Mouse (Mus musculus): ENCODE data around the gene Fam126a. TPM values are rescaled to one million over a fixed set of nuclear protein-coding genes. Genes with fewer than 3 reads are reported as not detected.

Fam126a gene
- 38.2 and 47.7 TPM in 2 replicates for polyA plus RNA-seq (2011; ENCODE audit: insufficient read length, low read depth, missing spikeins)

- no peaks in the 10 kb centered on the region for H3K4me1 ChIP-seq (ENCODE audit: control insufficient read depth, insufficient read depth, low read length)
- no peak within 1 kb of the TSS for H3K27ac ChIP-seq (ENCODE audit: insufficient read depth, low read length)
- TF ChIP-seq CTCF (IDR thresholded peaks at IDR 0.05; ENCODE audit: borderline replicate concordance, insufficient read depth, low read length): no peak
- TF ChIP-seq POLR2A (IDR thresholded peaks at IDR 0.05; ENCODE audit: low read depth, low read length): peak; percentile 90
- peak within 1 kb of the TSS; percentile 52 for H3K4me3 ChIP-seq (ENCODE audit: insufficient read depth, low read length)
Observed at GRCm38 (mm10) chr5:24030579-24030969, at the start of gene Fam126a. Gene Fam126a, minus strand, starts transcription at chr5:24030690.

- H3K4me3 ChIP-seq (ENCODE audit: insufficient read depth, low read length): no peak overlapping the region
- H3K27ac ChIP-seq (ENCODE audit: insufficient read depth, low read length): no peak overlapping the region
- TF ChIP-seq CTCF (IDR thresholded peaks at IDR 0.05; ENCODE audit: borderline replicate concordance, insufficient read depth, low read length) (no peak), POLR2A (IDR thresholded peaks at IDR 0.05; ENCODE audit: low read depth, low read length) (no peak)
- no peaks in the 10 kb centered on the region; the same call in 1 of the 2 replicates for H3K4me1 ChIP-seq (ENCODE audit: control insufficient read depth, insufficient read depth, low read length)
Observed at GRCm38 (mm10) chr5:24078420-24079179, 48.1 kb upstream of the Fam126a start.

- no peaks in the 10 kb centered on the region; the same call in 1 of the 2 replicates for H3K4me1 ChIP-seq (ENCODE audit: control insufficient read depth, insufficient read depth, low read length)
- no peak overlapping the region for H3K27ac ChIP-seq (ENCODE audit: insufficient read depth, low read length)
- TF ChIP-seq POLR2A (IDR thresholded peaks at IDR 0.05; ENCODE audit: low read depth, low read length) (no peak), CTCF (IDR thresholded peaks at IDR 0.05; ENCODE audit: borderline replicate concordance, insufficient read depth, low read length) (no peak)
- H3K4me3 ChIP-seq (ENCODE audit: insufficient read depth, low read length): no peak overlapping the region
Observed at GRCm38 (mm10) chr5:24077739-24078306, 47.3 kb upstream of the Fam126a start.

- no peaks in the 10 kb centered on the region; the same call in 1 of the 2 replicates for H3K4me1 ChIP-seq (ENCODE audit: control insufficient read depth, insufficient read depth, low read length)
- TF ChIP-seq CTCF (IDR thresholded peaks at IDR 0.05; ENCODE audit: borderline replicate concordance, insufficient read depth, low read length) (peak; percentile 58; the same call in 1 of the 2 replicates), POLR2A (IDR thresholded peaks at IDR 0.05; ENCODE audit: low read depth, low read length) (no peak)
- no peak overlapping the region for H3K4me3 ChIP-seq (ENCODE audit: insufficient read depth, low read length)
- no peak overlapping the region for H3K27ac ChIP-seq (ENCODE audit: insufficient read depth, low read length)
Observed at GRCm38 (mm10) chr5:24076986-24077718, 46.7 kb upstream of the Fam126a start.

GRCm38 (mm10) chr5:24072031-24072430 lies 41.5 kb upstream of the Fam126a start:
- no peaks in the 10 kb centered on the region; the same call in 1 of the 2 replicates for H3K4me1 ChIP-seq (ENCODE audit: control insufficient read depth, insufficient read depth, low read length)
- TF ChIP-seq POLR2A (IDR thresholded peaks at IDR 0.05; ENCODE audit: low read depth, low read length) (no peak), CTCF (IDR thresholded peaks at IDR 0.05; ENCODE audit: borderline replicate concordance, insufficient read depth, low read length) (no peak)
- H3K27ac ChIP-seq (ENCODE audit: insufficient read depth, low read length): no peak overlapping the region
- no peak overlapping the region for H3K4me3 ChIP-seq (ENCODE audit: insufficient read depth, low read length)

- Histone ChIP-seq H3K27ac (ENCODE audit: insufficient read depth, low read length) (no peak overlapping the region), H3K4me3 (ENCODE audit: insufficient read depth, low read length) (no peak overlapping the region), H3K4me1 (ENCODE audit: control insufficient read depth, insufficient read depth, low read length) (no peaks in the 10 kb centered on the region)
- no peak for TF ChIP-seq POLR2A (IDR thresholded peaks at IDR 0.05; ENCODE audit: low read depth, low read length)
- no peak for TF ChIP-seq CTCF (IDR thresholded peaks at IDR 0.05; ENCODE audit: borderline replicate concordance, insufficient read depth, low read length)
Observed at GRCm38 (mm10) chr5:24068955-24069354, 38.5 kb upstream of the Fam126a start.

- Histone ChIP-seq H3K27ac (ENCODE audit: insufficient read depth, low read length) (no peak overlapping the region), H3K4me3 (ENCODE audit: insufficient read depth, low read length) (no peak overlapping the region), H3K4me1 (ENCODE audit: control insufficient read depth, insufficient read depth, low read length) (no peaks in the 10 kb centered on the region)
- no peak for TF ChIP-seq CTCF (IDR thresholded peaks at IDR 0.05; ENCODE audit: borderline replicate concordance, insufficient read depth, low read length)
- TF ChIP-seq POLR2A (IDR thresholded peaks at IDR 0.05; ENCODE audit: low read depth, low read length): no peak
Observed at GRCm38 (mm10) chr5:24063545-24063944, 33.1 kb upstream of the Fam126a start.

- Histone ChIP-seq H3K27ac (ENCODE audit: insufficient read depth, low read length) (no peak overlapping the region), H3K4me3 (ENCODE audit: insufficient read depth, low read length) (no peak overlapping the region), H3K4me1 (ENCODE audit: control insufficient read depth, insufficient read depth, low read length) (no peaks in the 10 kb centered on the region)
- TF ChIP-seq POLR2A (IDR thresholded peaks at IDR 0.05; ENCODE audit: low read depth, low read length) (no peak), CTCF (IDR thresholded peaks at IDR 0.05; ENCODE audit: borderline replicate concordance, insufficient read depth, low read length) (no peak)
Observed at GRCm38 (mm10) chr5:24063034-24063433, 32.5 kb upstream of the Fam126a start.

- Histone ChIP-seq H3K4me3 (ENCODE audit: insufficient read depth, low read length) (no peak overlapping the region), H3K4me1 (ENCODE audit: control insufficient read depth, insufficient read depth, low read length) (no peaks in the 10 kb centered on the region), H3K27ac (ENCODE audit: insufficient read depth, low read length) (no peak overlapping the region)
- TF ChIP-seq POLR2A (IDR thresholded peaks at IDR 0.05; ENCODE audit: low read depth, low read length): no peak
- no peak for TF ChIP-seq CTCF (IDR thresholded peaks at IDR 0.05; ENCODE audit: borderline replicate concordance, insufficient read depth, low read length)
Observed at GRCm38 (mm10) chr5:24060949-24061348, 30.5 kb upstream of the Fam126a start.
